Mouse (Mus musculus): ENCODE data around the gene Gm5089. TPM values are rescaled to one million over a fixed set of nuclear protein-coding genes. Genes with fewer than 3 reads are reported as not detected.

Gene Gm5089
- polyA plus RNA-seq, 1 experiment from 2014 or later, result 0.36 TPM

DNA sequence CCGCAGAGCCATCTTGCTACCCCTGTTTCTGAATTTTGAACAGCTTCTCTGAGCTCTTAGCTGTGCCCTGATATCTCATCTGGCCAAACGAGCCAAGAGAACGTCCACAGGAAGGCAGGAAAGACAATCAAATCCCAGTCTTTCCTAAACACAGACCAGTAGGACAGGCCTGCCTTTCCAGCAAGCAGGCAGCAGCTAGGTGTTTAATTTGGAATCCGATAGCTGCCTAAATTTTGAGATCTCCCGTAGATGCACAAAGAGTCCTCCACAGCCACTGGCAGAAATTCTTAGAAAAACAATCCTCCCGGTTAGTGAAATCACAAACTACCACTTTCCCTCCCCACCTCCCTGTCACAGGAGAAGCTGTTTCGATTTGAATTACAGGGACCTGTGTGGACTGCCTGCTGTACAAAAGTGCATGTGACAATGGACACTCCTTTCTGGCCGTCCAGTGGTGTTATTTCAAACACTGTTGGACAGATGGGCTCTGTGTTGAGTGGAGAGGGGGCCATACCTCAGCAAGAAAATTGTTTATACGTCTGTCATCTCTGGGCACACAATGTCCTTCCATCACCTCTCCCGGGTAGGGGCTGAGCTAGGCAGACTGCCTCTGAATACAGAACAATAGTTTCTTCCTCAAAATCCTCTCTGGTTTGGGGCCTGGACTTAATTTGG lies 24.2 kb downstream of the Gm5089 start:
- Histone ChIP-seq H3K9me3 (replicated peaks) (no peaks in the 10 kb centered on the region), H3K27me3 (ENCODE audit: low read depth, poor library complexity, severe bottlenecking) (no peaks in the 10 kb centered on the region), H3K4me3 (no peak overlapping the region), H3K4me1 (peaks cover 20% of the 10 kb centered on the region), H3K27ac (peak overlapping the region; percentile 64), H3K36me3 (no peaks in the 10 kb centered on the region)
- WGBS, result 67% methylated on average over 10 of the region's 10 CpGs
- no peak for DNase-seq (ENCODE audit: low spot score)

DNA sequence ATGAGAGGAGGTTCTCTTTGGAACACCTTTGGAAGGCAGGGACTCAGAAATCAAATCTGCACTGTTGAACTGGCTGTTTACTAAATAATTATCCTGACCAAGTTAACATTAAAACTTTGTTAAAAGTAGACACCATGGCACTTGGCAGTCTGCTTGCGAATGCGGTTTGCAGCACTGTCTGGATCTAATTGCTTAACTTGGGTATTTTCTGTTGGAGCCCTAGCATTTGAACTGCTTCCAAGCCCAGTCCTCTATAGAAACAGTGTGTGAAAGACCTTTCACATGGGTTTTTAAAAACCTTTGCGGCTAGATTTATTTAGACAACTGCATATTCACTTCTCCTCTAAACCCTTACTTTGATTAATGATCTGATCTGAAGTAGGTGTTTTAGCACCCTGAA lies 26.5 kb downstream of the Gm5089 start:
- Histone ChIP-seq H3K36me3 (no peaks in the 10 kb centered on the region), H3K27me3 (ENCODE audit: low read depth, poor library complexity, severe bottlenecking) (no peaks in the 10 kb centered on the region), H3K4me1 (peaks cover 32% of the 10 kb centered on the region), H3K27ac (no peak overlapping the region), H3K4me3 (no peak overlapping the region), H3K9me3 (replicated peaks) (no peaks in the 10 kb centered on the region)
- 92% methylated on average over 3 of the region's 3 CpGs for WGBS
- DNase-seq (ENCODE audit: low spot score), result no peak

DNA sequence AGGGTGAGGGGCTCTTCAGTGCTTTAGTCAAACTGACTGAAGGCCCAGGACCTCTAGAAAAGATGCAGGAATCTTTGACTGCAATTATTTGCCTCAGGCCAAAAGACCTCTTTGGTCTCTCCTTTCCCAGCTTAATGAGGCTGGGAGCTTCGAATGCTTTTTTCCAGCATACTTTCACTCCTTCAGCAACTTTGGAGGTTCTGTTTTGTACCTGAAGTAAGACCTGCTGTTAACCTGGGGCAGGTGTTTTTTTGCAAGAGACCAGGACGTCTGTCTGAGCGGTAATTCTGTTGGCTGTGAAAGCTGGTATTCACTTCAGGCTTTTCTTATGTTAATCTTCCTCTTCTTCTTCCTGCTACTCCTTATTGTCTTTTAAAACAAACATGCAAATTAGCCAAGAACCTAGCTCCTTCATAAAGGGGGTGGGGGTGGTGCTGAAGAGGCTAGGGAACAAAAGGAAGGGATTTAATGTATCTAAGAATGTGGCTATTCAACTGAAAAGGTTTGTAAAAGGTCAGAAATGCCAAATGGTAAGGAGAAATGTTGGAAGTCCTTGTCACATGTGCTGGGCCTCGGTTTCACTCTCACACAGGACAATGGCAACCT lies 34.6 kb downstream of the Gm5089 start:
- H3K4me1 ChIP-seq, result peaks cover 47% of the 10 kb centered on the region
- WGBS, result 28% methylated on average over 4 of the region's 4 CpGs

DNA sequence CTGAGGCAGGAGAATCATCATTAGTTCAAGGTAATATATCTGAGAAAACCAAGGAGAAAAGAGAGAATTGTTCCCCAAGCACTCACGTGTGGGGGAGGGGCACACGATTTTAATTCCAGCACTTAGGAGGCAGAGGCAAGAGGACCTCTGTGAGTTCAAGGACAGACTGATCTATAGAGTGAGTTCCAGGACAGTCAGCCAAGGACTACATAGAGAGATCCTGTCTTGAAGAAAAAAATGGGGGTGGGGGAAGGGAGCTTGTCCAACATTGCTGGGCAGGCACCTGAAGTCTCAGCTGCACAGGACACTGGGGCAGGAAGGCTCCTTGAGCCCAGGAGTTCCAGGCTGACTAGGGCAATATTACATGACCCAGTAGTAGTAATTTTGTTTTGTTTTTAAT lies 36.1 kb downstream of the Gm5089 start:
- no peak for DNase-seq (ENCODE audit: low spot score)
- Histone ChIP-seq H3K27ac (no peak overlapping the region), H3K9me3 (replicated peaks) (no peaks in the 10 kb centered on the region), H3K36me3 (no peaks in the 10 kb centered on the region), H3K27me3 (ENCODE audit: low read depth, poor library complexity, severe bottlenecking) (no peaks in the 10 kb centered on the region), H3K4me3 (no peak overlapping the region), H3K4me1 (peaks cover 35% of the 10 kb centered on the region)
- WGBS, result 94% methylated on average over 2 of the region's 2 CpGs

More for the DNA sequence above, 34.6 kb downstream of the Gm5089 start:
- no peaks in the 10 kb centered on the region for H3K36me3 ChIP-seq
- no peaks in the 10 kb centered on the region for H3K9me3 ChIP-seq (replicated peaks)
- H3K27me3 ChIP-seq (ENCODE audit: low read depth, poor library complexity, severe bottlenecking), result no peaks in the 10 kb centered on the region
- H3K4me3 ChIP-seq, result no peak overlapping the region
- H3K27ac ChIP-seq, result no peak overlapping the region
- no peak for DNase-seq (ENCODE audit: low spot score)

DNA sequence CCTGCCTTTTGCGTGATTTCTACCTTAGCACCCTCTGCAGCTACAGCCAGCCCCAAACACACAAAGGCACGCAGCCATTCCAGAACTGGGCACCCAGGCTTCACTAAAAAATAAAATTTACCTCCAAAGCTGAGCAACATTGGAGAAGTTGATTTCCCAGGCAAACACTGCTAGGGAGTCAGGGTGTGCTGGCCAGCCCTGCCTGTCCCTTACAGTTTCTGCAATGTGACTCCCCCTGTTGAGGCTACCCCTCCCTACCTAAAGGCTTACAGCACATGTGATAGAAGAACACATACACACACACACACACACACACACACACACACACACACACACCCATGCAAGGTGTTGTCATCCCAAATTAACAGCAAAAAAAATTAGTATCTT lies 37.4 kb downstream of the Gm5089 start:
- DNase-seq (ENCODE audit: low spot score), result no peak
- Histone ChIP-seq H3K4me1 (peaks cover 35% of the 10 kb centered on the region), H3K27ac (peak overlapping the region; percentile 84), H3K9me3 (replicated peaks) (no peaks in the 10 kb centered on the region), H3K27me3 (ENCODE audit: low read depth, poor library complexity, severe bottlenecking) (peaks cover under 1% of the 10 kb centered on the region; the same call in 1 of the 2 replicates), H3K36me3 (no peaks in the 10 kb centered on the region), H3K4me3 (no peak overlapping the region)
- 64% methylated on average over 2 of the region's 2 CpGs for WGBS

DNA sequence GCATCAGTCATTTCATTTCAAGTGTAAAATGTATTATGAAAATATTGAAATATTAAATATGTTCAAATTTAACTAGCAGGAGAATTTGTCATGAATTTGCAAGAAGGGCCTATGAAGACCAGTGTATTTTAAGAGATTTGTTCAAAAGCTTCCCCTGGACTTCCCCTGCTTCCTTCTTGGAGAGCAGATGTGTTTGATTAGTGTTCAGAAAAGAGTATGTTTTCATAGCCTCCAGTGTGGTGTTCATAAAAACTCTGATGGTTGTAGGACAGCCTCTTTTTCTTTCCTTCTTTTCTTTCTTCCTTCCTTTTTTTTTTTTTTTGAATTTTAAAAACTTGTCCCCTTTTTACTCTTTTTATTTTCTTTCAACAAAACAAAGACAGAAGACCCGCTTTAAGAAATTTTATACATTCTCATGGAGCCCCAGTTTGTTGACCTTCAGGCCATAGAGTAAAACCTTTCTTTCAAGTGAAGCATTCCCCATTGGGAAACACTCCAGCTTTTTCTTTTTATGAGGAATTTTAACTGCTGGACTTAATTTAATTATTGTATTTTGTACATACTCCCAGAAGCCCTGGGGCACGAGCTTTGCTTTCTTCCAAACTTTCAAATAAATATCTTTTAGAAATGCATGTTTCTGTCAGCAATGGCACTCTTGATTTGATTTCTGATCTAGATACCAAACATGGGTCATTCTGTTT lies 37.9 kb downstream of the Gm5089 start:
- WGBS, result 36% methylated on average over 2 of the region's 2 CpGs
- Histone ChIP-seq H3K4me1 (peaks cover 38% of the 10 kb centered on the region), H3K27ac (peak overlapping the region; percentile 84), H3K9me3 (replicated peaks) (no peaks in the 10 kb centered on the region), H3K27me3 (ENCODE audit: low read depth, poor library complexity, severe bottlenecking) (peaks cover 6% of the 10 kb centered on the region; the same call in 1 of the 2 replicates), H3K4me3 (no peak overlapping the region), H3K36me3 (no peaks in the 10 kb centered on the region)
- DNase-seq (ENCODE audit: low spot score), result no peak

DNA sequence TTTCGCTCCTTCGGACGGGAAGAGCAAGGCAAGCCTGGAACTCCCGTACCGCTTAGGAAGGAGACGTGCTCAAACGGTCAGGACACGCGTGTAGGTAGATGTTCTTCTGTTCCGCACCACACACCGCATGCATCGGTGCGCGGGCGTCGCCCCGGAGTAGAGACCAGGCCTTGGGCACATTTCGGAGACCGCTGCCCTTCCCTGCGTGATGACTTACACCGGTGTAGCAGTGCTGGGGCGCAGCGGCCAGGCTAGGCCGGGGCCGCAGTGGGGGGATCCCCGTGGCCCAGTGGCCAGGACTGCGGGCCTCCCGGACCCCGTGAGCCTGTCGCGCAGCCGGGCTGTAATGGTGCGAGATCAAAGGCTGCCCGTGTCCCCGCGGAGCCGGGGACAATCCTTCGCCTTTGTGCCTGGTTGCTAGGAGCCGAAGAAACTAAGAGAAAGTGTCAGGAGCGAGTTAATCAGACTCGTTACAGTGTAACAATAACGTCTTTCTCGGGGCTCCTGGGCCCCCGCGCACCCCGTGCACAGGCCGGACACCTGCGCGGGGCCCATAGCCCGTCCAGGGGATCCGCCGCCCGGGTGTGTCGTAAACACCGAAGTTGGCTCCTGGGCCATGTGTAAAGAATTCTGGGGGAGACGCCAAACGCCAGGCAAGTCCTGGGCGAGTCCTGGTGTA lies 44.2 kb downstream of the Gm5089 start:
- Histone ChIP-seq H3K36me3 (no peaks in the 10 kb centered on the region), H3K27me3 (ENCODE audit: low read depth, poor library complexity, severe bottlenecking) (peaks cover 52% of the 10 kb centered on the region), H3K4me1 (peaks cover 58% of the 10 kb centered on the region), H3K27ac (peak overlapping the region; percentile 93), H3K4me3 (peak overlapping the region; percentile 60), H3K9me3 (replicated peaks) (no peaks in the 10 kb centered on the region)
- WGBS, result 2% methylated on average over 58 of the region's 58 CpGs
- DNase-seq (ENCODE audit: low spot score), result peak; percentile 72

DNA sequence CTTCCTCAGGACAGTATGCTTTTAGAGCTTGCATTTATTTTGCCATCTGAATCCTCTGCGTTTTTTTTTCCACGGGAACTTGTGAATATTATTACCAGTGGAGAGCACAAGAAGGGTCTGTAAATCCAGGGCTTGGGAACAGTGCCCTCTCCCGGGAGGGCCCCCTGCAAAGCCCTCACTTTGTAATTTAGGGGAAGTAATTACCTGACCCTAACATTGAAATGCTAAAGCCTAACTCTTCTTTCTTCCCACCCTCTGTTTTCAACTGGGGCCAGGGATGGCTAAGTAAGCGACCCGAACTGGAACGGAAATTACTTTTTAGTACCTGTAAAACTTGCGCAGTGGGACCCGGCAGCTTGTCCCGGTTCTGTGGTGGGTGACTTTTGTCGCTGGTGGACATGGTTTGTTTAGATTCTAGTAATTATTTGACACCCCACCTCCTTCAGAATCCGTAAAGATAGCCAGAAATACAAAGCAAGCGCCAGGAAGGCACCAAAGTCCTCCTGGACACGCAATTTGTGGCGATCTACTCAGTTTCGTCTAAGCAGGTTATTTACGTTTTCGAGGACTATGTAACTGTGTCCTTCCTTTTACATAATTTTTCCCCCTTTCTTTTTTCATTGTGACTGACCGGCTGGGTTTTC lies 44.9 kb downstream of the Gm5089 start:
- H3K9me3 ChIP-seq (replicated peaks), result no peaks in the 10 kb centered on the region
- peaks cover 56% of the 10 kb centered on the region for H3K4me1 ChIP-seq
- peak; percentile 51 for DNase-seq (ENCODE audit: low spot score)
- H3K27ac ChIP-seq, result peak overlapping the region; percentile 93
- peaks cover 52% of the 10 kb centered on the region for H3K27me3 ChIP-seq (ENCODE audit: low read depth, poor library complexity, severe bottlenecking)
- no peaks in the 10 kb centered on the region for H3K36me3 ChIP-seq
- under 1% methylated on average over 18 of the region's 18 CpGs for WGBS
- H3K4me3 ChIP-seq, result peak overlapping the region; percentile 60

DNA sequence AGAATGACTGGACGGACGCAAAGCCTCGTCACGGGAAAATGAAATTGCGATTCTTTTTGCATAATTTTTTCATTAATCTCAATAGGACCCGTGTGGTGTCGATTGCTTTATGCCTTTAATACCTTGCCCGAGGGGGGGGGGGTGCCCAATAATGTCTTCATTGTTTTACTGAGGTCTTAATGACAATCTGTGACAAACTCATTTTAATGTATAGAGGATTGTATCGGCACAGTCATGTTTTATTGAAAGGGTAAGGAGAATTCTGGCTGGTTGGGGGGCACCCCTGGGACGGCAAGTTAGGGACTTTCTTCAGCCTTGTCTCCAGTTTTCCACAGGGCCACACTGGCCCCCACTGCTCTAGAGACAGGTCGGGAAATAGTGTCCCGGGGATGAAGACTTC lies 45.7 kb downstream of the Gm5089 start:
- 58% methylated on average over 12 of the region's 12 CpGs for WGBS
- peaks cover 52% of the 10 kb centered on the region for H3K27me3 ChIP-seq (ENCODE audit: low read depth, poor library complexity, severe bottlenecking)
- H3K36me3 ChIP-seq, result no peaks in the 10 kb centered on the region
- peaks cover 59% of the 10 kb centered on the region for H3K4me1 ChIP-seq
- H3K4me3 ChIP-seq, result peak overlapping the region; percentile 60
- no peaks in the 10 kb centered on the region for H3K9me3 ChIP-seq (replicated peaks)
- H3K27ac ChIP-seq, result no peak overlapping the region
- no peak for DNase-seq (ENCODE audit: low spot score)

DNA sequence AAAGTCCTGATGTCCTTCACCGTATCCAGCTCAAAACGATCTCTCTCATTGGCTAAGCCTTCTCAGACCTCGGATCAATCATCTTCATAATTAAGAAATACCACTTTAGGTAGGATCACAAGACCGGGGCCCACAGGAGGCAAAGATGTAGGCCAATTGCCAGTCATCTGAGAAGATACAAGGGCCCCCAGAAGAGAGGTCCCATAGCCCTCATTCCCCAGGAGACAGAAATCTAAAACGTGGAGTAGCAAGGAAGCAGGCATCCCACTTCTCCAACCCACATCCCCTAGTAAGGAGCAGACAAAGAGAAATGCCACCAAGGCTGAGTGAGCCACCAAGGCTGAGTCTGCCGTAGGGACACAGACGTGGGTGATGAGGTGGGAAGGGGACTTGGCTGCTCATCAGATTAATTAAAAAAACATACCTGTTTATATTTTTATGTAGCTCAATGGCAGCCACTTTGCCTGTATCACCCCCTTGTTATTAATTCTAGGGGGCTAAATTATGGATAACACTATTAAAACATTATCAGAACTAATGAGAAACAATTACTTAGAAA lies 46.2 kb downstream of the Gm5089 start:
- no peaks in the 10 kb centered on the region for H3K9me3 ChIP-seq (replicated peaks)
- peaks cover 52% of the 10 kb centered on the region for H3K27me3 ChIP-seq (ENCODE audit: low read depth, poor library complexity, severe bottlenecking)
- no peak overlapping the region for H3K27ac ChIP-seq
- WGBS, result 82% methylated on average over 7 of the region's 7 CpGs
- DNase-seq (ENCODE audit: low spot score), result no peak
- no peak overlapping the region for H3K4me3 ChIP-seq
- no peaks in the 10 kb centered on the region for H3K36me3 ChIP-seq
- H3K4me1 ChIP-seq, result peaks cover 62% of the 10 kb centered on the region

DNA sequence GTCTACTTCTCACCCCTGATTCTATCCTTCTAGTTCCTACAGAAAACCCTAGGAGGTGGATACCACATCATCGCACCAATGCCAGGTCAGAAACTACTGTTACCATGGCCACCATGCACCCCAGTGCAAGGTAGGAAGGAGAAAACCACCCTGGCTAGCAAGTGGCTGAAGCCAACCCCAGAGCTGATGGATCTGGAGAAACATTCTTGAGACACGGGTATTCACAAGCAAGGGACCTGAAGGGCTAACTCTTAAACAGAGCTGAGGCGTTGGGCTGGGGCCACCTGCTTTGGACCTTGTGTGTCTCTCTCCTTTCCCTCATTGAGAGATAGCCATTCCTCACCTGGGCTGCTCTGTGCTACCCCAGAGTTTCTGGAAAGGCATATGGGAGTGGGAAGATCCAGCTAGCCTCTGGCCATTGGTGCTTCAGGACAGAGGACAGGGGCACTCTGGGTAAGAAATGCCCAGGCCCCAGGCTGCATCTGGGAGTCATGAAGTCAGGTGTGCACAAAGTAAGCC lies 47.4 kb downstream of the Gm5089 start:
- Histone ChIP-seq H3K27ac (peak overlapping the region; percentile 27; the same call in 1 of the 2 replicates), H3K4me1 (peaks cover 59% of the 10 kb centered on the region), H3K27me3 (ENCODE audit: low read depth, poor library complexity, severe bottlenecking) (peaks cover 50% of the 10 kb centered on the region), H3K4me3 (no peak overlapping the region), H3K9me3 (replicated peaks) (no peaks in the 10 kb centered on the region), H3K36me3 (no peaks in the 10 kb centered on the region)
- no peak for DNase-seq (ENCODE audit: low spot score)
- 82% methylated on average over 3 of the region's 3 CpGs for WGBS

DNA sequence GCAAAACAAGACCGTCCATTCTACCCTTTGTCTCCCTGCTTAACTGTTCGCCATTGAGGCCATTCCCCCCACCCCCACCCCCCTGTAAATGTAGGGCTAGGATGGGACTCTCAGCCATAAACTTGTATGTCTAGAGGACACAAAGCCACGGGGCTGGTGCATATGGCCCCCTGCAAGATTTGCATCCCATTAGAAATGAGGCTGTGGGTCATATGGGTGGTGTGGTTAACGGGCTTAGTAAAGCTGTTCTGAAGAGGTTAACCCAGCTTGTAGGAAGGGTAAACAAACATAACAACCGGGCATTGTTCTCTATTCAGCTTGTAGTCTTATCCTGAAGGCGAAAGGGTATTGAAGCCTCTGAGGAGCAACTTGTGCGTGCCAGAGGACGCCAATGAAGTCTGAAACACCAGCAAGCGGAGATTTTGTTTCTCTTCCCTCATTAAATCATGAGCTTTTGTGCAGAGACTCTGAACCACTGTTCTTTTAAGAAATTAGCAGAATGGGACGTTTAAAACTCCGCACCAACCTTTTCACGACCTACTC lies 48.1 kb downstream of the Gm5089 start:
- Histone ChIP-seq H3K4me3 (no peak overlapping the region), H3K36me3 (no peaks in the 10 kb centered on the region), H3K4me1 (peaks cover 54% of the 10 kb centered on the region), H3K9me3 (replicated peaks) (no peaks in the 10 kb centered on the region), H3K27me3 (ENCODE audit: low read depth, poor library complexity, severe bottlenecking) (peaks cover 43% of the 10 kb centered on the region), H3K27ac (no peak overlapping the region; the same call in 1 of the 2 replicates)
- DNase-seq (ENCODE audit: low spot score), result no peak
- 68% methylated on average over 12 of the region's 12 CpGs for WGBS

Measured in limb, embryonic 10.5 days (tissue).